Mouse (Mus musculus) hindbrain, embryonic 15.5 days (tissue): ENCODE measurements around the gene Vps33b. TPM values are rescaled to one million over a fixed set of nuclear protein-coding genes. Genes with fewer than 3 reads are reported as not detected.

Experiments
- ATAC-seq: fragments of 200-750 bp; cut with Nextera tagmentation; 2 replicates; pipeline ENCODE4 v1.8.0; 2017; ENCODE audit warnings: low read depth, moderate number of reproducible peaks, moderate TSS enrichment; ENCODE audit not compliant: low FRiP score
- H3K27ac ChIP-seq: fragments of 300-500 bp; sonication (generic); replicated peaks from 2 replicates; pipeline ENCODE4 v1.5.1; 2015; ENCODE audit warnings: mild to moderate bottlenecking, inconsistent platforms
- H3K27me3 ChIP-seq: fragments of 300-500 bp; sonication (generic); 2 replicates; pipeline ENCODE4 v1.6.1; 2015; ENCODE audit warnings: control low read depth, inconsistent platforms
- H3K36me3 ChIP-seq: fragments of 300-500 bp; sonication (generic); 2 replicates; pipeline ENCODE4 v1.6.1; 2015; ENCODE audit warnings: control low read depth, inconsistent platforms
- H3K4me1 ChIP-seq: fragments of 300-500 bp; sonication (generic); replicated peaks from 2 replicates; pipeline ENCODE4 v1.6.1; 2015; ENCODE audit warnings: control low read depth, inconsistent platforms
- H3K4me2 ChIP-seq: fragments of 300-500 bp; sonication (generic); 2 replicates; pipeline ENCODE4 v1.6.1; 2015; ENCODE audit warnings: moderate library complexity, mild to moderate bottlenecking, inconsistent platforms
- H3K4me3 ChIP-seq: fragments of 300-500 bp; sonication (generic); 2 replicates; pipeline ENCODE4 v1.5.1; 2015; ENCODE audit warnings: mild to moderate bottlenecking, inconsistent platforms
- H3K9ac ChIP-seq: fragments of 300-500 bp; sonication (generic); 2 replicates; pipeline ENCODE4 v1.6.1; 2015; ENCODE audit warnings: inconsistent platforms
- H3K9me3 ChIP-seq: fragments of 300-500 bp; sonication (generic); 2 replicates; pipeline ENCODE4 v1.6.1; 2016; ENCODE audit warnings: control low read depth, inconsistent platforms
- WGBS: fragments of 180-500 bp; shearing (Covaris S2); methylation state at CpG from one replicate; pipeline ENCODE4 v1.1.7; 2015; 5-methylcytosine and 5-hydroxymethylcytosine counted together
- polyA plus RNA-seq: library from polyadenylated mRNA; unstranded; fragments of >200 nt; fragmentation: Nextera tagmentation; extraction: Ambion mirVana; gene quantifications from 2 replicates; pipeline ENCODE4 v1.2.1, GENCODE M21; 2015

Vps33b gene
- polyA plus RNA-seq, 1 experiment from 2014 or later: 32.1 TPM

- H3K4me1 ChIP-seq: peaks cover under 1% of the 10 kb centered on the region; the same call in 1 of the 2 replicates
- H3K27me3 ChIP-seq: no peaks in the 10 kb centered on the region
- no peak for ATAC-seq
- H3K9me3 ChIP-seq: no peaks in the 10 kb centered on the region; the same call in 1 of the 2 replicates
- WGBS: 100% methylated on average over 4 of the region's 4 CpGs
- no peak overlapping the region for H3K4me2 ChIP-seq
- H3K4me3 ChIP-seq: no peak overlapping the region
- no peak overlapping the region for H3K9ac ChIP-seq
- peaks cover 79% of the 10 kb centered on the region for H3K36me3 ChIP-seq
- no peak overlapping the region for H3K27ac ChIP-seq
Observed at GRCm38 (mm10) chr7:80276374-80276773, 6.9 kb downstream of the Vps33b start.

DNA sequence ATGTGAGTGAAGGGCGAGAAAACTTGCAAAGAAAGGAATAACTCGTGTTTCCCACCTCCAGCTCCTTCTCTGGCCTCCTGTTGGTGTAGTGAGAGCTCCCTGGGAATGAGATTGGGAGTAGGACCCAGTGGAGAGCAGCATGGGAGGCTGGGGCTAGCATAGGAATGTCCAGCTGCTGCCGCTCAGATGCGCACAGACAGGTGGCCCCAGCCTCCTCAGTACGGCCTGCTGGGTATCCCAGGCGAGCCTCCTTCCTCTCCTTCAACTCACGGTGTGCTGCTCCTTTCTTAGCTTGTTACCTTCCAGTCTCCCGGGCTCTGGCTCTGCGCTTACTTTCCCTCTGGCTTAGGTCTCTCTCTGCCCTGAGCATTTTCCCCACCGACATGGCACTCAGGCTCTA, 10.6 kb downstream of the Vps33b start:
- no peak for ATAC-seq
- Histone ChIP-seq H3K4me2 (no peak overlapping the region), H3K27me3 (no peaks in the 10 kb centered on the region), H3K36me3 (peaks cover 75% of the 10 kb centered on the region), H3K4me1 (no peaks in the 10 kb centered on the region), H3K9me3 (no peaks in the 10 kb centered on the region), H3K4me3 (no peak overlapping the region), H3K27ac (no peak overlapping the region), H3K9ac (no peak overlapping the region)
- 89% methylated on average over 10 of the region's 10 CpGs for WGBS

DNA sequence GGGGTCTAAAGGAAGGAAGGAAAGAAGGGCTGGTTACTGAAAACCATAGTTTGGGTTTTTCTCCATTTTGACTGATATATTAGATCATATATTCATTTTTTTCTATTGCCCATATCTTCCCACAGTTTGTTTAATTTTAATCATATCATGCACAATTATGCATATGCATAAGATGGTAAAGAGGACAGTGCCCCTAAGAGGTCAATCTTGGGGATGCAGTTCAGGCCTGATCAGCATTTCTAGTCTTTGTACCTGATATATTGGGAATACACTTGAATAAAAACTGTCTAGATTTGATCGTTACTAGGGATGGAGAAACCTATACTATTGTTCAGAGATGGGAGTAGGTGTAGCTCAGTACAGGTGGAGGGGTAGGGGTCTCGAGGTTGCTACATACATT, 11.5 kb downstream of the Vps33b start:
- WGBS: 90% methylated on average over 2 of the region's 2 CpGs
- peaks cover 76% of the 10 kb centered on the region for H3K36me3 ChIP-seq
- no peaks in the 10 kb centered on the region for H3K4me1 ChIP-seq
- no peak overlapping the region for H3K4me2 ChIP-seq
- H3K9ac ChIP-seq: no peak overlapping the region
- H3K4me3 ChIP-seq: no peak overlapping the region
- H3K9me3 ChIP-seq: no peaks in the 10 kb centered on the region
- H3K27me3 ChIP-seq: no peaks in the 10 kb centered on the region
- no peak for ATAC-seq
- no peak overlapping the region for H3K27ac ChIP-seq

- Histone ChIP-seq H3K27ac (no peak overlapping the region), H3K4me1 (no peaks in the 10 kb centered on the region), H3K36me3 (peaks cover 76% of the 10 kb centered on the region), H3K9me3 (no peaks in the 10 kb centered on the region), H3K4me3 (no peak overlapping the region), H3K27me3 (no peaks in the 10 kb centered on the region), H3K9ac (no peak overlapping the region), H3K4me2 (no peak overlapping the region)
- WGBS: 87% methylated on average over 3 of the region's 3 CpGs
- ATAC-seq: no peak
Observed at GRCm38 (mm10) chr7:80281646-80282045, 12.2 kb downstream of the Vps33b start.

GRCm38 (mm10) chr7:80283226-80283918, 13.9 kb downstream of the Vps33b start:
- ATAC-seq: no peak
- WGBS: 94% methylated on average over 3 of the region's 3 CpGs
- no peak overlapping the region for H3K27ac ChIP-seq
- peaks cover 77% of the 10 kb centered on the region for H3K36me3 ChIP-seq
- H3K4me1 ChIP-seq: no peaks in the 10 kb centered on the region
- H3K27me3 ChIP-seq: no peaks in the 10 kb centered on the region
- no peak overlapping the region for H3K4me2 ChIP-seq
- no peak overlapping the region for H3K9ac ChIP-seq
- no peak overlapping the region for H3K4me3 ChIP-seq
- no peaks in the 10 kb centered on the region for H3K9me3 ChIP-seq

DNA sequence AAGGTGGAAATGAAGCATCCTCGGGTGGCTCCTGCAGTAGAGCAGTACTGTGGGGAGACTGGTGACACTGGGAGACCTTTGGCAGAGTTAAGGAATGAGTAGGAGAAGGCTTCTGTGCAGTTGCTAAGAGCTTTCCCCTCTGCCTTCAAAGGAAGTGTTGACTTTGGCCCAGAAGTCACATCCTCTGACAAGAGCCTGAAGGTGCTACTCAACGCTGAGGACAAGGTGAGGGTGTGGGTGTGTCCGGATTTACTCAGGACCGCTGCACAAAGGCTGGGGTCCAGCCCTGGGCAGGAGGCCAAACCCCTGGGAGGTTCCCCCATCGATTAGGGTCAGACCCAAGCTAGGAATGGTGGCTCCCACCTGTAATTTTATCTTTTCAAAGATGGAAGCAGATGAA, 14.9 kb downstream of the Vps33b start:
- Histone ChIP-seq H3K4me2 (no peak overlapping the region), H3K9ac (no peak overlapping the region), H3K27me3 (no peaks in the 10 kb centered on the region), H3K4me1 (no peaks in the 10 kb centered on the region), H3K9me3 (no peaks in the 10 kb centered on the region), H3K36me3 (peaks cover 75% of the 10 kb centered on the region), H3K4me3 (no peak overlapping the region), H3K27ac (no peak overlapping the region)
- WGBS: 96% methylated on average over 5 of the region's 5 CpGs
- ATAC-seq: no peak

DNA sequence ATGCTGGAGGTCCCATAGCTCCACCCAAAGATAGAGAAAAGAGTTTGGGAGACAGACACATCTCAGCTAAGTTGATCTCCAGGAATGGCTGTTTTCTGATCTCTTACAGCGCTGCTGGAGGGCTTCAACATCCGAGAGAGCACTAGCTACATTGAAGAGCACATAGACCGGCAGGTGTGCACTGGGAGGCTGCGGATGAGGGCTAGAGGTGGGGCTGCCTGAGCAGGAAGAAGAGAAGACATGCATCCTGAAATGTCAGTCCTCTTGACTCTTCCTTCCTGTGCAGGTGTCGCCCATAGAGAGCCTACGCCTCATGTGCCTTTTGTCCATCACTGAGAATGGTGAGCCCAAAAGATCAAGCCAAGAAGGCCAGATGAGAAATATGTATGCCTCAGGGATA, 16.3 kb downstream of the Vps33b start:
- Histone ChIP-seq H3K4me1 (no peaks in the 10 kb centered on the region), H3K9ac (no peak overlapping the region), H3K4me3 (no peak overlapping the region), H3K36me3 (peaks cover 76% of the 10 kb centered on the region), H3K9me3 (no peaks in the 10 kb centered on the region), H3K4me2 (no peak overlapping the region), H3K27me3 (no peaks in the 10 kb centered on the region), H3K27ac (no peak overlapping the region)
- no peak for ATAC-seq
- WGBS: 95% methylated on average over 6 of the region's 6 CpGs

DNA sequence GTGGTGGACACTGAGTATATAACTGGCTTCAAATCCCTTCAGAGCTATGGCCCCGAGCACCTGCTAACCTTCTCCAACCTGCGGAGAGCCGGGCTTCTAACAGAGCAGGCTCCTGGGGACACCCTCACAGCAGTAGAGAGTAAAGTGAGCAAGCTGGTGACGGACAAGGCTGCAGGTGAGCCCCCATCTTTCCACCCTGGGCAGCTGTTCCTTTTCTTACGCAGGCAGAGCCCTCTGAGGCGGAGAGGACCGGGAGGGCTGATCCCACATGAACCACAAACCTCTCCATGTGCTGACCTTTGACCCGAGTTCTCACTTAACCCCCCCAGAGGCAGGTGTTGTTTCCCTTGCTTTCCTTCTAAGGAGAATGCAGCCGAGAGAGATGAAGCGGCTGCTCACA, 18.3 kb downstream of the Vps33b start:
- H3K4me2 ChIP-seq: no peak overlapping the region
- H3K4me1 ChIP-seq: no peaks in the 10 kb centered on the region
- H3K27ac ChIP-seq: no peak overlapping the region
- H3K4me3 ChIP-seq: no peak overlapping the region
- WGBS: 87% methylated on average over 10 of the region's 10 CpGs
- H3K9me3 ChIP-seq: no peaks in the 10 kb centered on the region
- no peaks in the 10 kb centered on the region for H3K27me3 ChIP-seq
- H3K36me3 ChIP-seq: peaks cover 81% of the 10 kb centered on the region
- H3K9ac ChIP-seq: no peak overlapping the region
- ATAC-seq: no peak

DNA sequence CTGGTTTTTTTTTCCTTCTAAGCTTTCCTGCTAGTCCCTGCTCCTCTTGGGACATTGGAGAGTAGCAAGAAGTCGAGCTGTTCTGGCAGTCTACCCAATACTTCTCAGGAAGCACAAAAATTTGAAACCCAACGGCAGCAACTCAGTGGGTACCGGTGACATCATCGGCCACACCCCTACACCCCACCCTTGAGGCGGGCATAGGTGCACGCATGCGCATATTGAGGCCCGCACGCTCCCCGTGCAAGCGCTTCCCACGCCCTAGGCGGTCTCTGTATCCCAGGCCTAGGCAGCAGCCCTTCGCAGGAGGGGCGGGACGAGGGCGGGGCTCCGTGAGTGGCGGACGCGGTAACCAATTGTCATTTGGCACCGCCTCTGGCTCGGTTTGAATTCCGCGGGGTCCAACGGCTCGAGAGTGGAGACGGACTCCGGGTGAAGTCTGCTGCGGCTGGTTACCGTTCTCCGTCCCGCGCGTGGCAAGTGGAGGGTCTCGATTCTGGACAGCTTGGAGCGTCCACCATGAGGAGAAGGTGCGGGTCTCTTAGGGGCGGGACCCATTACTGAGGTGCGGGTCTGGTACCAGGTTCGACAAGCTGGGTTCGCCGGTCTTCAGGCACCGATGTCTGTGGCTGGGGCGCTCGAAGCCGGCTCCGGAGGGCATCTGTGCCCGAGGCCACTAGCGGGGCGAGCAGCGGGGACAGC, 24.8 kb downstream of the Vps33b start, which contains the start of gene Prc1:
Gene Prc1 (plus strand): TSS at position 389 of the 702 bp plus-strand sequence.
- WGBS: under 1% methylated on average over 52 of the region's 52 CpGs
- Histone ChIP-seq H3K27me3 (no peaks in the 10 kb centered on the region), H3K9me3 (no peaks in the 10 kb centered on the region), H3K4me3 (peak within 1 kb of the TSS; percentile 57), H3K4me1 (peaks cover 4% of the 10 kb centered on the region; the same call in 1 of the 2 replicates), H3K4me2 (peak within 1 kb of the TSS; percentile 87), H3K9ac (peak within 1 kb of the TSS; percentile 36), H3K36me3 (peaks cover 19% of the 10 kb centered on the region), H3K27ac (peak within 1 kb of the TSS; percentile 17)
- ATAC-seq: peak; percentile 99

GRCm38 (mm10) chr7:80294764-80295648, 25.6 kb downstream of the Vps33b start:
- Histone ChIP-seq H3K36me3 (peaks cover 12% of the 10 kb centered on the region), H3K27ac (peak overlapping the region; percentile 17), H3K4me3 (peak overlapping the region; percentile 57), H3K9ac (peak overlapping the region; percentile 36), H3K4me2 (peak overlapping the region; percentile 87), H3K4me1 (peaks cover 4% of the 10 kb centered on the region; the same call in 1 of the 2 replicates), H3K27me3 (no peaks in the 10 kb centered on the region), H3K9me3 (no peaks in the 10 kb centered on the region)
- WGBS: 10% methylated on average over 37 of the region's 37 CpGs
- ATAC-seq: no peak

DNA sequence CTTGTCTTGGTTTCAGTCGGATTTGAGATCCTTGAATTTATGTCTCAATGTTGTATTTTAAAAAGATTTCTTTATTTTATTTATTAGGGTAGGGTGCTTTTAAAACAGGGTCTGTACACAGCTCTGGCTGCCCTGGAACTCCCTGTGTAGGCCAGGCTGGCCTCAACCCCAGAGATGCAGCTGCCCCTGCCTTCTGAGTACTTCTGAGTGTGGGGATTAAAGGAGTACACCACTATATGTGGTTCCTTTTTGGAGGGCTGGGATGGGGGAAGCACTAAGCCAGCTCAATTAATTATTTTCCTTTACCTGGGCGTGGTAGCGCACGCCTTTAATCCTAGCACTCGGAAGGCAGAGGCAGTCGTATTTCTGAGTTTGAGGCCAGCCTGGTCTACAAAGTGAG, 27.0 kb downstream of the Vps33b start:
- no peak for ATAC-seq
- H3K36me3 ChIP-seq: peaks cover 3% of the 10 kb centered on the region; the same call in 1 of the 2 replicates
- no peak overlapping the region for H3K4me2 ChIP-seq
- H3K27ac ChIP-seq: no peak overlapping the region
- 94% methylated on average over 6 of the region's 6 CpGs for WGBS
- H3K9ac ChIP-seq: no peak overlapping the region
- H3K9me3 ChIP-seq: no peaks in the 10 kb centered on the region
- H3K27me3 ChIP-seq: no peaks in the 10 kb centered on the region
- H3K4me1 ChIP-seq: peaks cover 4% of the 10 kb centered on the region; the same call in 1 of the 2 replicates
- no peak overlapping the region for H3K4me3 ChIP-seq

DNA sequence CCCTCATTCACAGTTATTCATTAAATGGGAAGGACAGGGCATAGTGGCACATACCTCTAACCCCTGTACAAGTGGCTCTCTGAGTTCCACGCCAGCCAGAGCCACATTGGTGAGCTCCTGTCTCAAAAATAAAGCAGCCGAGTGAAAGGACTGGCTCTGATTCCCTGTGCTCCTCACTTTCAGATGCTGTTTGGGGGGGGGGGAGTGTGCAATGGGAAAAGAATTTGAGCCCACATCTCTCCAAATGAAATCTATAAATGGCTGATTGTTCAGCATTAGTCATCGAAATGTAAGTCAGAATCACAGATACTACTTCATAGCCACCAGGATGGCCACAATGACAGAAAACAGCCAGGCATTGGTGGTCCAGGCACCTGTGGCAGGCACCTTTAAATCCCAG, 27.6 kb downstream of the Vps33b start:
- Histone ChIP-seq H3K4me3 (no peak overlapping the region), H3K27ac (no peak overlapping the region), H3K4me1 (peaks cover 4% of the 10 kb centered on the region; the same call in 1 of the 2 replicates), H3K4me2 (no peak overlapping the region), H3K9ac (no peak overlapping the region), H3K36me3 (no peaks in the 10 kb centered on the region), H3K9me3 (no peaks in the 10 kb centered on the region), H3K27me3 (no peaks in the 10 kb centered on the region)
- 83% methylated on average over 3 of the region's 3 CpGs for WGBS
- ATAC-seq: no peak
